Mouse (Mus musculus): ENCODE measurements around the gene Gdpd4.

- TF ChIP-seq USF2 (IDR thresholded peaks at IDR 0.05; ENCODE audit: borderline replicate concordance in 1 of 2, insufficient read depth in 1 of 2, low read depth in 1 of 2, low read length in 2 of 2) (no peak), HCFC1 (IDR thresholded peaks at IDR 0.05; ENCODE audit: low read depth, low read length) (no peak), CTCF (IDR thresholded peaks at IDR 0.05 in 2 of 3, conservative IDR thresholded peaks at IDR 0.05 in 1 of 3; ENCODE audit: control insufficient read depth in 1 of 3, insufficient read depth in 1 of 3, low read depth in 2 of 3, low read length in 3 of 3, poor library complexity in 1 of 3, severe bottlenecking in 1 of 3) (no peak), UBTF (IDR thresholded peaks at IDR 0.05; ENCODE audit: borderline replicate concordance, insufficient read depth, low read depth, low read length) (no peak), MYB (IDR thresholded peaks at IDR 0.05; ENCODE audit: low read depth, low read length) (no peak), BHLHE40 (IDR thresholded peaks at IDR 0.05; ENCODE audit: borderline replicate concordance, low read depth, low read length) (no peak), POLR2A (IDR thresholded peaks at IDR 0.05; ENCODE audit: control insufficient read depth in 1 of 2, insufficient read depth in 1 of 2, low read depth in 1 of 2, low read length in 2 of 2, poor library complexity in 1 of 2) (no peak), NRF1 (IDR thresholded peaks at IDR 0.05; ENCODE audit: insufficient read depth, low read depth, low read length, poor library complexity, severe bottlenecking) (no peak), TAL1 (IDR thresholded peaks at IDR 0.05; ENCODE audit: low read length) (no peak), TBP (IDR thresholded peaks at IDR 0.05; ENCODE audit: low read depth, low read length) (no peak), SMC3 (IDR thresholded peaks at IDR 0.05; ENCODE audit: low read depth, low read length) (no peak), EP300 (IDR thresholded peaks at IDR 0.05; ENCODE audit: low read depth in 1 of 2, low read length in 2 of 2) (no peak), NELFE (IDR thresholded peaks at IDR 0.05; ENCODE audit: low read depth, low read length) (no peak)
These were observed 157.7 kb downstream of the Gdpd4 start for GRCm38 (mm10) chr7:98077453-98077852.
